Mouse (Mus musculus): ENCODE data around the gene Ripk1.

- TF ChIP-seq POLR2A (IDR thresholded peaks at IDR 0.05; ENCODE audit: insufficient read depth, low read depth, low read length) (no peak), EP300 (IDR thresholded peaks at IDR 0.05; ENCODE audit: insufficient read depth, low read depth, low read length) (no peak), CTCF (IDR thresholded peaks at IDR 0.05) (no peak)
Observed at GRCm38 (mm10) chr13:34038901-34039341, 36.8 kb downstream of the Ripk1 start.

Data from heart, adult 2 months (tissue).